Mouse (Mus musculus) lung, postnatal 0 days (tissue): ENCODE measurements around the gene Kank1. TPM values are rescaled to one million over a fixed set of nuclear protein-coding genes. Genes with fewer than 3 reads are reported as not detected.

Source experiments
- ATAC-seq: fragments of 200-750 bp; cut with Nextera tagmentation; 2 replicates; pipeline ENCODE4 v1.8.0; 2017; ENCODE audit warnings: moderate library complexity
- DNase-seq: peaks from one replicate; pipeline ENCODE4 v3.0.0-alpha.2; 2016; ENCODE audit warnings: low spot score
- H3K27ac ChIP-seq: fragments of 300-500 bp; sonication (generic); 2 replicates; pipeline ENCODE4 v1.5.1; 2014; ENCODE audit warnings: antibody characterized with exemption, mild to moderate bottlenecking, low read length, mixed read lengths
- H3K27me3 ChIP-seq: fragments of 300-500 bp; sonication (generic); replicated peaks from 2 replicates; pipeline ENCODE4 v1.6.1; 2014; ENCODE audit warnings: low read length, mixed read lengths; ENCODE audit not compliant: insufficient read depth
- H3K36me3 ChIP-seq: fragments of 300-500 bp; sonication (generic); 2 replicates; pipeline ENCODE4 v1.6.1; 2014; ENCODE audit warnings: low read length, mixed read lengths; ENCODE audit not compliant: insufficient read depth
- H3K4me1 ChIP-seq: fragments of 300-500 bp; sonication (generic); 2 replicates; pipeline ENCODE4 v1.6.1; 2014; ENCODE audit warnings: antibody characterized with exemption, low read depth, low read length, mixed read lengths; ENCODE audit not compliant: insufficient read depth
- H3K4me2 ChIP-seq: fragments of 300-500 bp; sonication (generic); replicated peaks from 2 replicates; pipeline ENCODE4 v1.6.1; 2014; ENCODE audit warnings: low read depth, mild to moderate bottlenecking, low read length, moderate library complexity, mixed read lengths
- H3K4me3 ChIP-seq: fragments of 300-500 bp; sonication (generic); 2 replicates; pipeline ENCODE4 v1.5.1; 2014; ENCODE audit warnings: low read depth, low read length
- H3K9ac ChIP-seq: fragments of 300-500 bp; sonication (generic); replicated peaks from 2 replicates; pipeline ENCODE4 v1.6.1; 2014; ENCODE audit warnings: low read depth, mild to moderate bottlenecking
- H3K9me3 ChIP-seq: fragments of 300-500 bp; sonication (generic); 2 replicates; pipeline ENCODE4 v1.6.1; 2016; ENCODE audit warnings: low read length, mixed read lengths
- CTCF ChIP-seq: IDR thresholded peaks from 2 replicates; pipeline ENCODE4 v1.5.1; 2016; ENCODE audit warnings: antibody characterized with exemption, mild to moderate bottlenecking
- EP300 ChIP-seq: IDR thresholded peaks from 2 replicates; pipeline ENCODE4 v1.6.1; 2016; ENCODE audit warnings: antibody characterized with exemption, mild to moderate bottlenecking, control low read depth
- WGBS: fragments of 180-500 bp; shearing (Covaris S2); extraction: QIAGEN DNeasy Blood & Tissue Kit; methylation state at CpG from one replicate; pipeline ENCODE4 v1.1.7; 2014; 5-methylcytosine and 5-hydroxymethylcytosine counted together
- polyA plus RNA-seq: library from polyadenylated mRNA; unstranded; fragments of >200 nt; fragmentation: Nextera tagmentation; extraction: Ambion mirVana; gene quantifications from 2 replicates; pipeline ENCODE4 v1.2.1, GENCODE M21; 2015

The Kank1 gene
- polyA plus RNA-seq, 1 experiment from 2014 or later = 6.9 TPM

DNA sequence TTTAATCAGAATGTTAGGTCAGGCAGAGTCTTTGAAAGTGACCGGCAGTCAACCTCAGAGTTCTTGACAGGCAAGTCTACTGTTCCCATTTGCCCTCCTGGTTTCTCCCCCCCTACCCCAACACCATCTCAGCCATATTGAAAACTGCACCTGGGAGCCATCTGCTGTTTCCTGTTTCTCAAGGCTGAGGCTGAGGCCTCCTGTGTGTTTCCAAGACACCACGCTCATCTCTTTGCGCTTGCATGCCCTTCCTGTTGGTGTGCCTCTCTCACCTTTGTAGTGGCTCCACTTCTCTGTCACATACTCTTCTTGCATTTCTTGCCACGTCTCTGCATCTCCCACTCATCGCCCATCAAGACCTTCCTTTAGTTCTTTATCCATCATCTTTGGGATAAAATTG, 79.2 kb downstream of the Kank1 start:
- no peak overlapping the region for H3K9ac ChIP-seq
- H3K4me2 ChIP-seq = no peak overlapping the region
- no peaks in the 10 kb centered on the region for H3K4me1 ChIP-seq
- no peaks in the 10 kb centered on the region for H3K36me3 ChIP-seq
- 81% methylated on average over 5 of the region's 5 CpGs for WGBS
- H3K27me3 ChIP-seq = no peaks in the 10 kb centered on the region
- H3K4me3 ChIP-seq = no peak overlapping the region
- DNase-seq = no peak
- H3K9me3 ChIP-seq = no peaks in the 10 kb centered on the region
- ATAC-seq = no peak
- H3K27ac ChIP-seq = no peak overlapping the region
- TF ChIP-seq CTCF = no peak
- no peak for TF ChIP-seq EP300

DNA sequence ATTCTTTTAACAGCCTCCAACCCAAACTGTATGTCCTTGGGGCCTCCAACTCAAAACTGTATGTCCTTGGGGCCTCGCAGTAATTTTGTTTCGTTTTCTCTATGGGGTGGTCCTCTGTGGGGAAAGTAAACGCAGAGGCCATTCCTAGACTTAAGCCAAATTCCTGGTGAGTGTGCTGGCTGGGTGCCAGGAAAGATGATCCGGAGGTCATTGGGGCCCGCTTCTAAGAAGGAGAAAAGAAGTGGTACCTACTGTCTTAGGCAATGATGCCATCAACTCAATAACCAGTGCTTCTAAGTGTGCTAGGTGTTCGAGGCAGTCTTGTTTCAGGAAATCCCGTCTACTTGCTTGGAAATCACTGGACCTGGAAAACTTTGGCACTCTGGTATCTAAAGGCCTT, 87.5 kb downstream of the Kank1 start:
- Histone ChIP-seq H3K9me3 (no peaks in the 10 kb centered on the region), H3K4me3 (no peak overlapping the region), H3K27me3 (no peaks in the 10 kb centered on the region; the same call in 1 of the 2 replicates), H3K36me3 (no peaks in the 10 kb centered on the region), H3K4me2 (no peak overlapping the region), H3K4me1 (no peaks in the 10 kb centered on the region), H3K9ac (no peak overlapping the region), H3K27ac (no peak overlapping the region)
- no peak for TF ChIP-seq CTCF
- TF ChIP-seq EP300 = no peak
- ATAC-seq = no peak
- 43% methylated on average over 7 of the region's 7 CpGs for whole genome bisulfite sequencing
- no peak for DNase-seq

DNA sequence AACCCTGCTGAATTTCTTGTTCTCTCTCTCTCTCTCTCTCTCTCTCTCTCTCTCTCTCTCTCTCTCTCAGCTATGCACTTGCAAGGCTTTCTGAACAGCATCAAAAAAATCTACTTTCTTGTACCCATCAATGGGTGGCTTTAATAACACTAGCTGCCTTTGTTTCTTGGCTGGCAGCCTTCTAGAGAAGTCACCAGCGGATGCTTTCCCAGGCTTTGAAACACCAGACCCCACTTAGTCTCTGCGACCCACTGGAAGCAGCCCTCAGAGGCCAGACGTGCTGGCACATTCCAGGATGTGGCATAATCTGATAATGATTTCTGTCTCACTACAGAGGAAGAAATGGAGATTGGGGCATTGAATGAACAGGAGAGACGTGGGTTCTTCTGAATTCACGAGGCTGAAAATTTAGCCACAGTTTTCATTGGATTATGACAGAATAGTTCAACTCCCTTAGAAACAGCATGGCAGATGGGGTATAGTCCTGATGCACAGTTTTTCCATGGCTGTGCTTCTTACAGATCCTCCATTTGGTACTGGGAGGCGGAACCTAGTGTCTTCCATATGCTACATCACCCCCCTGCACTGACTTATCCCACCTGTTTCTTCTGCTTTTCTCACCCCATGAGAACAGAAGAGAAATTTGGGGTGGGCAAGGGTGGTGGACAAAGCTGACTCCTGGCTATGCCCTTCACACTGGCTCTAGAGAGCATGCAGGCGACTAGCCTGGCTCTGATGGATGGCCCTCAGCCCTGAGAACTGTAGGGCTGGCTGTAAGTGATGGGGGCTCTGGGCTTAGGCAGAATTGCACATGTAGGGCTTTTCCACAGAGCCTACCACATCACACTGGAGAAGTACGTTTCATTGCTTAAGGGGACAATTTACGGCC, 88.6 kb downstream of the Kank1 start:
- Histone ChIP-seq H3K27me3 (no peaks in the 10 kb centered on the region; the same call in 1 of the 2 replicates), H3K4me1 (no peaks in the 10 kb centered on the region), H3K4me2 (no peak overlapping the region), H3K27ac (no peak overlapping the region), H3K9ac (no peak overlapping the region), H3K9me3 (no peaks in the 10 kb centered on the region), H3K4me3 (no peak overlapping the region), H3K36me3 (no peaks in the 10 kb centered on the region)
- WGBS = 69% methylated on average over 9 of the region's 9 CpGs
- TF ChIP-seq CTCF (no peak), EP300 (no peak)
- no peak for ATAC-seq
- DNase-seq = no peak

DNA sequence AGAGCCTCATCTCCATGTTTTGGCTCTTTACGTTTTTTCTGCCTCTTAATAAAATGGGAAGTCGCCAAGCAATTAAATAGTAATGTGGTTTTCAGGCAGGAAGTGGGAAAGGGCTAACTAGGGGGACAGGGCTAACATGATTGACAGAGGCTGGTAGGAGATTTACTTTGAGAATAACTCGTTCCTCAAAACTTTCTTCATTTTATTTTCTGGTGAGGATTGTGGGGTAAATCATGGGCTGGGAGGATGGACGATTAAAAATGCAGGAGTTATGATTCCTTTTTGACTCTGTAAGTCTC, 89.2 kb downstream of the Kank1 start:
- TF ChIP-seq EP300 (no peak), CTCF (no peak)
- H3K9me3 ChIP-seq = no peaks in the 10 kb centered on the region
- H3K4me2 ChIP-seq = no peak overlapping the region
- H3K27ac ChIP-seq = no peak overlapping the region
- H3K9ac ChIP-seq = no peak overlapping the region
- ATAC-seq (no peak), DNase-seq (no peak)
- 68% methylated on average over 4 of the region's 4 CpGs for WGBS
- no peaks in the 10 kb centered on the region for H3K36me3 ChIP-seq
- H3K4me3 ChIP-seq = no peak overlapping the region
- H3K27me3 ChIP-seq = no peaks in the 10 kb centered on the region; the same call in 1 of the 2 replicates
- H3K4me1 ChIP-seq = no peaks in the 10 kb centered on the region

DNA sequence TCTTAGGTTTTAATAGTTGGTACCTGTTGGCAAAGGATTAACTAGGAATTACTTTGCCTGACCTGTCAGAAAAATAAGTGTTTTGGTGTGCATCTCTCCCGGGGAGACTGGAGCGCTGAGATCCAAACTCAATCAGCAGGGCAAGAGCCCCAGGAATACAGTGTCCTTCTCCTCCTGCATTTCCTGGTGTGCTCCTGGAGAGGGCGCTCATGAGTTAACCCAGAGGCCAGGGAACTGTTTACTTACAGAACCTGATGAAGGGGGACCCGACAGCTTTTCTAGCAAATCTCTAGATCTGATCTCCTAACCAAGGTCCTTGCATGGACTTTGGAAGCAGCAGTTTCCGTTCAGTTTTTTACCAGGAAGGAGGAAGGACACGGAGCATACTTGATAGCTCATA, 90.9 kb downstream of the Kank1 start:
- no peaks in the 10 kb centered on the region for H3K9me3 ChIP-seq
- TF ChIP-seq CTCF (peak; percentile 24; the same call in 1 of the 2 replicates), EP300 (no peak)
- H3K4me1 ChIP-seq = no peaks in the 10 kb centered on the region
- no peak overlapping the region for H3K9ac ChIP-seq
- H3K4me3 ChIP-seq = no peak overlapping the region
- no peak overlapping the region for H3K27ac ChIP-seq
- H3K36me3 ChIP-seq = no peaks in the 10 kb centered on the region
- H3K4me2 ChIP-seq = no peak overlapping the region
- no peak for ATAC-seq
- 54% methylated on average over 6 of the region's 6 CpGs for WGBS
- DNase-seq = no peak
- H3K27me3 ChIP-seq = no peaks in the 10 kb centered on the region; the same call in 1 of the 2 replicates

DNA sequence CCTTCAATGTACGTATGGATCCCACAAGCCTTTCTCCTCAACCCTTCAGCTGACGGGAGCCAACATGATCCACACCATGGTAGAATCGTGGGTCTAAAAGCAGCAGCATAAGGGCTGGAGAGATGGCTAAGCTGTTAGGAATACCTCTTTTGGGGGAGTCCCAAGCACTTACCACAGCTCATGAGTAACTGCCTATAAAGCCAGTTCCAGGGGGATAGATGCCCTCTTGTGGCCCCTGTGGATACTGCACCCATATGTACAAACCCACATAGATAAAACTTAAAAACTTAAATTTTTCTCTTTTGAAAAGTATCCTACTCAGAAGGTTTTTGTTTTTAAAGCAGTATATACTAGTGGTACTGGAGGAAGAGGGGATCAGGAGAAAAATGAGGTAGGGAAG, 97.6 kb downstream of the Kank1 start:
- ATAC-seq (no peak), DNase-seq (peak; percentile 63)
- Histone ChIP-seq H3K36me3 (no peaks in the 10 kb centered on the region), H3K4me2 (no peak overlapping the region), H3K27ac (no peak overlapping the region), H3K9ac (no peak overlapping the region), H3K9me3 (no peaks in the 10 kb centered on the region), H3K4me3 (no peak overlapping the region), H3K4me1 (no peaks in the 10 kb centered on the region), H3K27me3 (no peaks in the 10 kb centered on the region)
- TF ChIP-seq EP300 (no peak), CTCF (peak; percentile 85)
- WGBS = 67% methylated on average over 3 of the region's 3 CpGs
